Mouse (Mus musculus) large intestine, adult 2 months (tissue): ENCODE results near the gene Ddx58. TPM values are rescaled to one million over a fixed set of nuclear protein-coding genes. Genes with fewer than 3 reads are reported as not detected.

Experiments
- DNase-seq: peaks from one replicate; pipeline ENCODE4 v3.0.0-alpha.2; 2012; ENCODE audit warnings: low read depth, low spot score
- WGBS: fragments of 180-500 bp; shearing (Covaris S2); methylation state at CpG from one replicate; pipeline ENCODE4 v1.1.7; 2018; 5-methylcytosine and 5-hydroxymethylcytosine counted together
- polyA plus RNA-seq: library from polyadenylated mRNA; depleted of rRNA; stranded (reverse); fragments of >200 nt; gene quantifications from 2 replicates; pipeline ENCODE4 v1.2.3, GENCODE M21; 2012; rRNA removed

Ddx58 gene
- polyA plus RNA-seq, result 13.5 and 23.6 TPM in 2 replicates

- DNase-seq, result no peak
- WGBS, result 2% methylated on average over 35 of the region's 35 CpGs
Measured at GRCm38 (mm10) chr4:40239409-40240271, at the start of gene Ddx58. Gene Ddx58 (minus strand): TSS chr4:40239828.

GRCm38 (mm10) chr4:40289046-40289445, 49.4 kb upstream of the Ddx58 start:
- WGBS, result 76% methylated on average over 2 of the region's 2 CpGs

GRCm38 (mm10) chr4:40287415-40287814, 47.8 kb upstream of the Ddx58 start:
- no peak for DNase-seq
- 67% methylated on average over 6 of the region's 6 CpGs for WGBS

More at GRCm38 (mm10) chr4:40289046-40289445, 49.4 kb upstream of the Ddx58 start:
- no peak for DNase-seq

GRCm38 (mm10) chr4:40285582-40285981, 46.0 kb upstream of the Ddx58 start:
- peak; percentile 44 for DNase-seq
- WGBS, result 13% methylated on average over 4 of the region's 4 CpGs

GRCm38 (mm10) chr4:40279276-40279900, 39.8 kb upstream of the Ddx58 start, which contains the start of gene Ndufb6:
Gene Ndufb6 (minus strand): TSS chr4:40279421.
- WGBS, result under 1% methylated on average over 36 of the region's 36 CpGs
- DNase-seq, result peak; percentile 77

- WGBS, result 0% methylated on average over 21 of the region's 21 CpGs
- no peak for DNase-seq
Measured at GRCm38 (mm10) chr4:40278880-40279275, 39.2 kb upstream of the Ddx58 start.

GRCm38 (mm10) chr4:40269430-40270032, 29.9 kb upstream of the Ddx58 start, which contains the start of the genes Smim27 and Topors:
Gene Smim27 (plus strand): TSS chr4:40269579.
Gene Topors (minus strand): TSS chr4:40269850.
- DNase-seq, result peak; percentile 94
- WGBS, result under 1% methylated on average over 38 of the region's 38 CpGs

GRCm38 (mm10) chr4:40268835-40269234, 29.2 kb upstream of the Ddx58 start:
- 1% methylated on average over 16 of the region's 16 CpGs for WGBS
- DNase-seq, result no peak

GRCm38 (mm10) chr4:40268204-40268813, 28.7 kb upstream of the Ddx58 start:
- WGBS, result under 1% methylated on average over 50 of the region's 50 CpGs
- DNase-seq, result peak; percentile 61

- WGBS, result 16% methylated on average over 7 of the region's 7 CpGs
- DNase-seq, result peak; percentile 94
Measured at GRCm38 (mm10) chr4:40267681-40268080, 28.1 kb upstream of the Ddx58 start.

GRCm38 (mm10) chr4:40264321-40264720, 24.7 kb upstream of the Ddx58 start:
- WGBS, result 60% methylated on average over 1 of the region's 1 CpGs
- no peak for DNase-seq

GRCm38 (mm10) chr4:40254385-40255103, 14.9 kb upstream of the Ddx58 start:
- no peak for DNase-seq
- WGBS, result 84% methylated on average over 8 of the region's 8 CpGs

GRCm38 (mm10) chr4:40253766-40254165, 14.1 kb upstream of the Ddx58 start:
- no peak for DNase-seq
- 31% methylated on average over 2 of the region's 2 CpGs for WGBS

- WGBS, result 87% methylated on average over 5 of the region's 5 CpGs
Measured at GRCm38 (mm10) chr4:40250984-40251383, 11.4 kb upstream of the Ddx58 start.

GRCm38 (mm10) chr4:40244035-40244434, 4.4 kb upstream of the Ddx58 start:
- DNase-seq, result no peak

More at GRCm38 (mm10) chr4:40250984-40251383, 11.4 kb upstream of the Ddx58 start:
- DNase-seq, result no peak

GRCm38 (mm10) chr4:40243006-40243405, 3.4 kb upstream of the Ddx58 start:
- DNase-seq, result no peak
- WGBS, result 85% methylated on average over 4 of the region's 4 CpGs

More at GRCm38 (mm10) chr4:40244035-40244434, 4.4 kb upstream of the Ddx58 start:
- WGBS, result 75% methylated on average over 8 of the region's 8 CpGs

- WGBS, result 62% methylated on average over 6 of the region's 6 CpGs
Measured at GRCm38 (mm10) chr4:40241928-40242327, 2.3 kb upstream of the Ddx58 start.

GRCm38 (mm10) chr4:40240272-40240744, 680 bp upstream of the Ddx58 start:
- no peak for DNase-seq
- 33% methylated on average over 5 of the region's 5 CpGs for WGBS

More at GRCm38 (mm10) chr4:40241928-40242327, 2.3 kb upstream of the Ddx58 start:
- no peak for DNase-seq
